Mouse (Mus musculus): ENCODE measurements around the gene AU018091. TPM values are rescaled to one million over a fixed set of nuclear protein-coding genes. Genes with fewer than 3 reads are reported as not detected.

AU018091 gene
- polyA plus RNA-seq, 1 experiment = 0.66 TPM

- TF ChIP-seq FOSL1 (IDR thresholded peaks at IDR 0.05; ENCODE audit: insufficient read depth, low read length, poor library complexity, severe bottlenecking) = no peak
- no peak for TF ChIP-seq MYOG (IDR thresholded peaks at IDR 0.05; ENCODE audit: control insufficient read depth, extremely low read depth, insufficient read length)
- no peak for TF ChIP-seq CEBPB (IDR thresholded peaks at IDR 0.05; ENCODE audit: low read depth)
- TF ChIP-seq MAX (IDR thresholded peaks at IDR 0.05) = no peak
- TF ChIP-seq MYOD1 (IDR thresholded peaks at IDR 0.05; ENCODE audit: control insufficient read depth, insufficient read length, low read depth) = no peak
- TF ChIP-seq USF1 (IDR thresholded peaks at IDR 0.05; ENCODE audit: low read depth) = no peak
- no peak for TF ChIP-seq CTCF (IDR thresholded peaks at IDR 0.05; ENCODE audit: control insufficient read depth, insufficient read depth, insufficient read length)
- H3K79me2 ChIP-seq (ENCODE audit: control insufficient read depth, insufficient read depth) = no peaks in the 10 kb centered on the region
- H3K4me3 ChIP-seq (ENCODE audit: insufficient read depth, poor library complexity, severe bottlenecking) = no peak overlapping the region
Measured at GRCm38 (mm10) chr7:3203890-3204289, 34.9 kb upstream of the AU018091 start.

GRCm38 (mm10) chr7:3201134-3201705 is 32.2 kb upstream of the AU018091 start:
- no peaks in the 10 kb centered on the region for H3K36me3 ChIP-seq (ENCODE audit: control insufficient read depth, insufficient read depth)

More at GRCm38 (mm10) chr7:3203890-3204289, 34.9 kb upstream of the AU018091 start:
- H3ac ChIP-seq (ENCODE audit: control insufficient read depth, insufficient read length, low read depth) = no peak overlapping the region
- H3K36me3 ChIP-seq (ENCODE audit: control insufficient read depth, insufficient read depth) = no peaks in the 10 kb centered on the region
- H3K27me3 ChIP-seq (ENCODE audit: control insufficient read depth, insufficient read depth, insufficient read length) = no peaks in the 10 kb centered on the region
- H3K79me3 ChIP-seq (ENCODE audit: low read depth) = no peaks in the 10 kb centered on the region

GRCm38 (mm10) chr7:3198884-3199283 is 29.9 kb upstream of the AU018091 start:
- Histone ChIP-seq H3K27me3 (ENCODE audit: control insufficient read depth, insufficient read depth, insufficient read length) (no peaks in the 10 kb centered on the region), H3K4me3 (ENCODE audit: insufficient read depth, poor library complexity, severe bottlenecking) (no peak overlapping the region), H3K79me3 (ENCODE audit: low read depth) (no peaks in the 10 kb centered on the region), H3ac (ENCODE audit: control insufficient read depth, insufficient read length, low read depth) (no peak overlapping the region), H3K36me3 (ENCODE audit: control insufficient read depth, insufficient read depth) (no peaks in the 10 kb centered on the region), H3K79me2 (ENCODE audit: control insufficient read depth, insufficient read depth) (no peaks in the 10 kb centered on the region)
- TF ChIP-seq MYOG (IDR thresholded peaks at IDR 0.05; ENCODE audit: control insufficient read depth, extremely low read depth, insufficient read length) (no peak), CEBPB (IDR thresholded peaks at IDR 0.05; ENCODE audit: low read depth) (no peak)

More at GRCm38 (mm10) chr7:3201134-3201705, 32.2 kb upstream of the AU018091 start:
- no peak for TF ChIP-seq CEBPB (IDR thresholded peaks at IDR 0.05; ENCODE audit: low read depth)
- Histone ChIP-seq H3K4me3 (ENCODE audit: insufficient read depth, poor library complexity, severe bottlenecking) (no peak overlapping the region), H3ac (ENCODE audit: control insufficient read depth, insufficient read length, low read depth) (no peak overlapping the region), H3K27me3 (ENCODE audit: control insufficient read depth, insufficient read depth, insufficient read length) (no peaks in the 10 kb centered on the region), H3K79me3 (ENCODE audit: low read depth) (no peaks in the 10 kb centered on the region), H3K79me2 (ENCODE audit: control insufficient read depth, insufficient read depth) (no peaks in the 10 kb centered on the region)

GRCm38 (mm10) chr7:3195850-3196249 is 26.8 kb upstream of the AU018091 start:
- H3ac ChIP-seq (ENCODE audit: control insufficient read depth, insufficient read length, low read depth) = no peak overlapping the region

GRCm38 (mm10) chr7:3194531-3194930 is 25.5 kb upstream of the AU018091 start:
- H3K79me2 ChIP-seq (ENCODE audit: control insufficient read depth, insufficient read depth) = no peaks in the 10 kb centered on the region
- no peaks in the 10 kb centered on the region for H3K36me3 ChIP-seq (ENCODE audit: control insufficient read depth, insufficient read depth)
- TF ChIP-seq MAX (IDR thresholded peaks at IDR 0.05) (no peak), MYOD1 (IDR thresholded peaks at IDR 0.05; ENCODE audit: control insufficient read depth, insufficient read length, low read depth) (no peak), CTCF (IDR thresholded peaks at IDR 0.05; ENCODE audit: control insufficient read depth, insufficient read depth, insufficient read length) (no peak), USF1 (IDR thresholded peaks at IDR 0.05; ENCODE audit: low read depth) (no peak), MYOG (IDR thresholded peaks at IDR 0.05; ENCODE audit: control insufficient read depth, extremely low read depth, insufficient read length) (no peak), CEBPB (IDR thresholded peaks at IDR 0.05; ENCODE audit: low read depth) (no peak), FOSL1 (IDR thresholded peaks at IDR 0.05; ENCODE audit: insufficient read depth, low read length, poor library complexity, severe bottlenecking) (no peak)
- H3K4me3 ChIP-seq (ENCODE audit: insufficient read depth, poor library complexity, severe bottlenecking) = no peak overlapping the region
- no peaks in the 10 kb centered on the region for H3K79me3 ChIP-seq (ENCODE audit: low read depth)
- no peaks in the 10 kb centered on the region for H3K27me3 ChIP-seq (ENCODE audit: control insufficient read depth, insufficient read depth, insufficient read length)
- H3ac ChIP-seq (ENCODE audit: control insufficient read depth, insufficient read length, low read depth) = no peak overlapping the region

More at GRCm38 (mm10) chr7:3195850-3196249, 26.8 kb upstream of the AU018091 start:
- TF ChIP-seq MYOG (IDR thresholded peaks at IDR 0.05; ENCODE audit: control insufficient read depth, extremely low read depth, insufficient read length) = no peak
- TF ChIP-seq CEBPB (IDR thresholded peaks at IDR 0.05; ENCODE audit: low read depth) = no peak
- no peak for TF ChIP-seq FOSL1 (IDR thresholded peaks at IDR 0.05; ENCODE audit: insufficient read depth, low read length, poor library complexity, severe bottlenecking)
- no peak for TF ChIP-seq MYOD1 (IDR thresholded peaks at IDR 0.05; ENCODE audit: control insufficient read depth, insufficient read length, low read depth)
- no peak for TF ChIP-seq USF1 (IDR thresholded peaks at IDR 0.05; ENCODE audit: low read depth)
- TF ChIP-seq CTCF (IDR thresholded peaks at IDR 0.05; ENCODE audit: control insufficient read depth, insufficient read depth, insufficient read length) = no peak
- no peaks in the 10 kb centered on the region for H3K79me2 ChIP-seq (ENCODE audit: control insufficient read depth, insufficient read depth)
- H3K79me3 ChIP-seq (ENCODE audit: low read depth) = no peaks in the 10 kb centered on the region
- no peak overlapping the region for H3K4me3 ChIP-seq (ENCODE audit: insufficient read depth, poor library complexity, severe bottlenecking)
- no peaks in the 10 kb centered on the region for H3K36me3 ChIP-seq (ENCODE audit: control insufficient read depth, insufficient read depth)
- no peaks in the 10 kb centered on the region for H3K27me3 ChIP-seq (ENCODE audit: control insufficient read depth, insufficient read depth, insufficient read length)

GRCm38 (mm10) chr7:3193905-3194304 is 24.9 kb upstream of the AU018091 start:
- H3K79me3 ChIP-seq (ENCODE audit: low read depth) = no peaks in the 10 kb centered on the region
- no peak overlapping the region for H3K4me3 ChIP-seq (ENCODE audit: insufficient read depth, poor library complexity, severe bottlenecking)
- no peak overlapping the region for H3ac ChIP-seq (ENCODE audit: control insufficient read depth, insufficient read length, low read depth)
- no peaks in the 10 kb centered on the region for H3K36me3 ChIP-seq (ENCODE audit: control insufficient read depth, insufficient read depth)
- no peaks in the 10 kb centered on the region for H3K79me2 ChIP-seq (ENCODE audit: control insufficient read depth, insufficient read depth)
- no peak for TF ChIP-seq CEBPB (IDR thresholded peaks at IDR 0.05; ENCODE audit: low read depth)
- no peak for TF ChIP-seq MYOD1 (IDR thresholded peaks at IDR 0.05; ENCODE audit: control insufficient read depth, insufficient read length, low read depth)
- no peak for TF ChIP-seq MYOG (IDR thresholded peaks at IDR 0.05; ENCODE audit: control insufficient read depth, extremely low read depth, insufficient read length)
- TF ChIP-seq FOSL1 (IDR thresholded peaks at IDR 0.05; ENCODE audit: insufficient read depth, low read length, poor library complexity, severe bottlenecking) = no peak
- no peak for TF ChIP-seq MAX (IDR thresholded peaks at IDR 0.05)
- no peak for TF ChIP-seq CTCF (IDR thresholded peaks at IDR 0.05; ENCODE audit: control insufficient read depth, insufficient read depth, insufficient read length)
- no peak for TF ChIP-seq USF1 (IDR thresholded peaks at IDR 0.05; ENCODE audit: low read depth)
- H3K27me3 ChIP-seq (ENCODE audit: control insufficient read depth, insufficient read depth, insufficient read length) = no peaks in the 10 kb centered on the region
